19 mouse cellular contexts compared by ENCODE assay signal in the genomic region with DNA sequence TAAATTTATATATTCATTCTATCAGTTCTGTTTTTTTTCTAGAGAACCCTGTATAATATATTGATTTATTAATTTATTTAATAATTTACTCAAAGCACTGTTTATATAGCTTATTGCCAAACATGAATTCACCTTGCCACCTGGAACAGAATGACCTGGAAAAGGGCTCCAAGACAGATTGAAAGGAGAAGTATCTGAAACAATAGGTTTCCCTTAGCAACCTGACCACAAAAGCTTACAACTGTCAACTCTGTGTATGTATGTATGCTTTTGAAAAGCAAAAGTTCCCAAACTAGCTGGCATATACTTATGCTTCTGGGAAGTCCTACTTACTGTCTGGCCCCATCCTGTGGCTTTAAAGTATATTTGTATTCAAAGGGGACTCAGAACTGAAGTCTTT.
"Had no signal": no experiment of that assay in that cellular context is flagged by ENCODE, and none has a peak within 500 bp of the region (broad histone marks: within the 10 kb centered on the region; RNA-seq: fewer than 3 reads in every experiment).

No protein-coding gene starts in this region.

- ATAC-seq: inflammation-experienced regulatory T-cells, adult 6 months; intestine, postnatal 0 days; midbrain, embryonic 16.5 days had no signal

- H3K4me2 ChIP-seq: limb, embryonic 12.5 days; lung, embryonic 14.5 days; midbrain, embryonic 12.5 days; neural tube, embryonic 13.5 days had no signal

- H3K9me3 ChIP-seq: limb, embryonic 12.5 days; midbrain, embryonic 12.5 days; neural tube, embryonic 13.5 days had no signal

- H3K9ac ChIP-seq: limb, embryonic 12.5 days; liver, embryonic 14.5 days; lung, embryonic 14.5 days; midbrain, embryonic 12.5 days; neural tube, embryonic 13.5 days had no signal

- H3K4me1 ChIP-seq: limb, embryonic 12.5 days; midbrain, embryonic 12.5 days; neural tube, embryonic 13.5 days had no signal

- H3K4me3 ChIP-seq: limb, embryonic 12.5 days; midbrain, embryonic 12.5 days; neural tube, embryonic 13.5 days had no signal

- H3K36me3 ChIP-seq: limb, embryonic 12.5 days; midbrain, embryonic 12.5 days; neural tube, embryonic 13.5 days had no signal

- H3K27ac ChIP-seq: limb, embryonic 12.5 days; liver, embryonic 14.5 days; macrophage; midbrain, embryonic 12.5 days; neural tube, embryonic 13.5 days had no signal

- DNase-seq: kidney, adult 9 months; kidney, postnatal 25 days; layer of hippocampus, adult 9-11 months; layer of hippocampus, postnatal 36 days; liver; lung, embryonic 14.5 days; retina, postnatal 1 day; right cerebral cortex, postnatal 4 days; spleen, adult 18-20 months; thymus, adult 18-20 months; thymus, postnatal 25 days had no signal

- H3K27me3 ChIP-seq: limb, embryonic 12.5 days; midbrain, embryonic 12.5 days; neural tube, embryonic 13.5 days had no signal
